Mouse (Mus musculus) midbrain, embryonic 14.5 days (tissue): Measurements from ENCODE around the gene Cbx1. TPM values are rescaled to one million over a fixed set of nuclear protein-coding genes. Genes with fewer than 3 reads are reported as not detected.

Experiments used
- ATAC-seq: fragments of 200-750 bp; cut with Nextera tagmentation; 2 replicates; pipeline ENCODE4 v1.8.0; 2017; ENCODE audit warnings: moderate number of reproducible peaks, moderate library complexity; ENCODE audit not compliant: low FRiP score, low TSS enrichment
- DNase-seq: peaks from one replicate; pipeline ENCODE4 v3.0.0-alpha.2; 2015
- H3K27ac ChIP-seq: fragments of 300-500 bp; sonication (generic); replicated peaks from 2 replicates; pipeline ENCODE4 v1.5.1; 2014; ENCODE audit warnings: mild to moderate bottlenecking, low read depth, low read length, moderate library complexity
- H3K27me3 ChIP-seq: fragments of 300-500 bp; sonication (generic); 2 replicates; pipeline ENCODE4 v1.6.1; 2014; ENCODE audit warnings: low read length, control low read depth, mixed read lengths; ENCODE audit not compliant: control insufficient read depth, insufficient read depth
- H3K36me3 ChIP-seq: fragments of 300-500 bp; sonication (generic); 2 replicates; pipeline ENCODE4 v1.6.1; 2014; ENCODE audit warnings: low read length, control low read depth; ENCODE audit not compliant: control insufficient read depth, insufficient read depth
- H3K4me1 ChIP-seq: fragments of 300-500 bp; sonication (generic); 2 replicates; pipeline ENCODE4 v1.6.1; 2014; ENCODE audit warnings: mild to moderate bottlenecking, antibody characterized with exemption, low read length, control low read depth; ENCODE audit not compliant: control insufficient read depth, insufficient read depth
- H3K4me2 ChIP-seq: fragments of 300-500 bp; sonication (generic); 2 replicates; pipeline ENCODE4 v1.6.1; 2014; ENCODE audit warnings: mild to moderate bottlenecking, low read length, moderate library complexity
- H3K4me3 ChIP-seq: fragments of 300-500 bp; sonication (generic); replicated peaks from 2 replicates; pipeline ENCODE4 v1.5.1; 2014; ENCODE audit warnings: low read depth, low read length
- H3K9ac ChIP-seq: fragments of 300-500 bp; sonication (generic); replicated peaks from 2 replicates; pipeline ENCODE4 v1.6.1; 2014; ENCODE audit warnings: mild to moderate bottlenecking, low read length, moderate library complexity
- H3K9me3 ChIP-seq: fragments of 300-500 bp; sonication (generic); 2 replicates; pipeline ENCODE4 v1.6.1; 2016; ENCODE audit warnings: low read length, control low read depth, mixed read lengths; ENCODE audit not compliant: control insufficient read depth
- WGBS: fragments of 180-500 bp; shearing (Covaris S2); extraction: QIAGEN DNeasy Blood & Tissue Kit; methylation state at CpG from one replicate; pipeline ENCODE4 v1.1.7; 2014; 5-methylcytosine and 5-hydroxymethylcytosine counted together
- polyA plus RNA-seq: library from polyadenylated mRNA; unstranded; fragments of >200 nt; fragmentation: Nextera tagmentation; extraction: Ambion mirVana; gene quantifications from 2 replicates; pipeline ENCODE4 v1.2.1, GENCODE M21; 2014

The Cbx1 gene
- polyA plus RNA-seq, 1 experiment from 2014 or later, result 73.9 TPM

DNA sequence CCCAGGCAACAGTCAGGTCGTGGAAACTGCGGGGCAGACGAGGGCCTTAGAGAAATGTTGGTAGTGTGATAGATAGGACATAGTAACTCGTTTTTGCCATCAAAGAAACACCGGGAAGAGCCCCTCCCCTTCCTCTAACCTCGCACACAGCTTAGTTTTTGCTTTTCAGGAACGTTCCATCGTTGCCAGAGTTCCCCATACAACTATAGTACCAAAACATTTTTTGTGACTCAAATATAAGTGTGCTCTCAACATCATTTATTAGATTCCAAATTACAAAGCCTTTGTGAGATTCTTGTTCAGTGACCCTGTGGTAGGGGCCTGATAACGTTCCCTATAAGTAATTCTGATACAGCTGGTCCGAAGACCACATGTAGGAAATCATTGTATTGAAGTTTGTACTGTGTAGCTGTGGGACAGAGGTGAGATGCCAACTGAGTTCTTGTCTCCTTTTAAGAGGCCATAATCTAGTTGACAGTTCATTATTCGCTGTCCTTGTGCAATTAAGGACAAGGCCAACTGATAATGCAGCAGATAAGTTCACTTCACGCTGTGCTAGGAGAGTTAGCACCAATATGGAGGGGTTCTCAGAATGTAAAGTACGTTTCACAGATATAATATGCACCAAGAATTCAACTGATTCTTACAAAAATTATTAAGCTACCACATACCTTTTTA, 41.8 kb downstream of the Cbx1 start:
- Histone ChIP-seq H3K4me3 (peak overlapping the region; percentile 79), H3K27me3 (no peaks in the 10 kb centered on the region; the same call in 1 of the 2 replicates), H3K9ac (peak overlapping the region; percentile 57), H3K36me3 (peaks cover 19% of the 10 kb centered on the region), H3K4me1 (peaks cover 38% of the 10 kb centered on the region), H3K27ac (peak overlapping the region; percentile 90), H3K4me2 (peak overlapping the region; percentile 57), H3K9me3 (no peaks in the 10 kb centered on the region)
- ATAC-seq, result no peak
- DNase-seq, result no peak
- 20% methylated on average over 13 of the region's 13 CpGs for WGBS

DNA sequence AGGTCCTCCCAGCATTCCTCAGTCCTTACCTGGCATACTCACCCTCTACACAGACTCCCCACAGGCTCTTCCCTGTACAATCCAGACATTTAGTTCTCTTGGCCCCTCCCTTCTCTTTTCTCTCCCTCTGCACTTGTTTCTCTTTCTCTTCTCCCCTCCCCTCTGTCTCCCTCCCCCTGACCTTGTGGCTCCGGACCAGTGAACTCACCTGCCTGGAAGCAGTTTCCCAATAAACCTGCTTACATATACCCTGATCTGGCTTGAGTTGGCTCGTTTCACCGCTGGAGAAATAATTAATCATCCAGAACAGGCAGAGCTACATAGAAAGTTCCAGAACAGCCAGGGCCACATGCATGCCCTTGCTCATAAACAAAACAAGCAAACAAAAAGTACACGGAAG, 42.6 kb downstream of the Cbx1 start:
- Histone ChIP-seq H3K9me3 (no peaks in the 10 kb centered on the region), H3K9ac (no peak overlapping the region), H3K4me1 (peaks cover 29% of the 10 kb centered on the region), H3K27ac (no peak overlapping the region), H3K36me3 (peaks cover 14% of the 10 kb centered on the region), H3K4me3 (no peak overlapping the region), H3K4me2 (no peak overlapping the region), H3K27me3 (no peaks in the 10 kb centered on the region; the same call in 1 of the 2 replicates)
- ATAC-seq (no peak), DNase-seq (no peak)
- WGBS, result 81% methylated on average over 4 of the region's 4 CpGs

GRCm38 (mm10) chr11:96832541-96832940, 43.6 kb downstream of the Cbx1 start:
- Histone ChIP-seq H3K9me3 (no peaks in the 10 kb centered on the region), H3K4me3 (no peak overlapping the region)

GRCm38 (mm10) chr11:96832973-96833372, 44.0 kb downstream of the Cbx1 start:
- no peak overlapping the region for H3K9ac ChIP-seq
- H3K4me3 ChIP-seq, result no peak overlapping the region
- H3K4me2 ChIP-seq, result no peak overlapping the region
- H3K4me1 ChIP-seq, result peaks cover 15% of the 10 kb centered on the region
- ATAC-seq (no peak), DNase-seq (no peak)
- H3K27me3 ChIP-seq, result no peaks in the 10 kb centered on the region; the same call in 1 of the 2 replicates
- no peaks in the 10 kb centered on the region for H3K9me3 ChIP-seq
- H3K36me3 ChIP-seq, result no peaks in the 10 kb centered on the region
- no peak overlapping the region for H3K27ac ChIP-seq
- 62% methylated on average over 2 of the region's 2 CpGs for WGBS

More at GRCm38 (mm10) chr11:96832541-96832940, 43.6 kb downstream of the Cbx1 start:
- no peak for ATAC-seq
- no peak overlapping the region for H3K9ac ChIP-seq
- WGBS, result 89% methylated on average over 3 of the region's 3 CpGs
- no peaks in the 10 kb centered on the region; the same call in 1 of the 2 replicates for H3K27me3 ChIP-seq
- no peak for DNase-seq
- H3K4me1 ChIP-seq, result peaks cover 19% of the 10 kb centered on the region
- peaks cover 4% of the 10 kb centered on the region; the same call in 1 of the 2 replicates for H3K36me3 ChIP-seq
- no peak overlapping the region for H3K27ac ChIP-seq
- no peak overlapping the region for H3K4me2 ChIP-seq

DNA sequence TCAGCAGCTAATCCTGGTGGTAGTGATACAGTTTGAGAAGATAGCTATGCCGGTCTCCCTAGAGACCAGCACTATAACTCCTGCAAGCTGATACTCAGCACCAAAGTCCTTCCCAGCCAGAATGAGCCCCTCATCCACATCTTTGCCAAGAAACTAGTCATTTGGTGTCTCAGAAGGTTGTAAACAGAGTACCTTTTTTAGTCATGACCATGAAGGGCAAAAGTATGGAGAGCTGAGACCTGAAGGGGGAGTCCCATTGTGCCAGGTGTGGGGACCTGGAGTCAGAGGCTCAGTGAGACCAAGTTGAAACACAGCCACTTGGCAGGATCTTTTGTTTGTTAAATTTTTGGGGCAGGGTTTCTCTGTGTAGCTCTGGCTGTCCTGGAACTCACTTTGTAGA, 45.2 kb downstream of the Cbx1 start:
- H3K4me1 ChIP-seq, result 0 out of 2 replicates have a peak, but pooled peaks cover 4% of the 10 kb centered on the region
- no peak overlapping the region for H3K4me3 ChIP-seq
- no peak overlapping the region for H3K27ac ChIP-seq
- ATAC-seq, result no peak
- no peak for DNase-seq
- H3K9me3 ChIP-seq, result no peaks in the 10 kb centered on the region
- no peak overlapping the region for H3K4me2 ChIP-seq
- 97% methylated on average over 1 of the region's 1 CpGs for WGBS
- H3K9ac ChIP-seq, result no peak overlapping the region
- no peaks in the 10 kb centered on the region; the same call in 1 of the 2 replicates for H3K27me3 ChIP-seq
- H3K36me3 ChIP-seq, result no peaks in the 10 kb centered on the region

GRCm38 (mm10) chr11:96837298-96837697, 48.4 kb downstream of the Cbx1 start:
- Histone ChIP-seq H3K27me3 (no peaks in the 10 kb centered on the region; the same call in 1 of the 2 replicates), H3K4me2 (no peak overlapping the region), H3K4me3 (no peak overlapping the region), H3K36me3 (no peaks in the 10 kb centered on the region), H3K9ac (no peak overlapping the region), H3K4me1 (no peaks in the 10 kb centered on the region), H3K9me3 (no peaks in the 10 kb centered on the region), H3K27ac (no peak overlapping the region)
- DNase-seq, result no peak
- no peak for ATAC-seq
- 24% methylated on average over 9 of the region's 9 CpGs for WGBS

- Histone ChIP-seq H3K4me3 (no peak overlapping the region), H3K4me1 (no peaks in the 10 kb centered on the region), H3K9ac (no peak overlapping the region), H3K4me2 (no peak overlapping the region), H3K27ac (no peak overlapping the region), H3K9me3 (no peaks in the 10 kb centered on the region), H3K36me3 (no peaks in the 10 kb centered on the region), H3K27me3 (no peaks in the 10 kb centered on the region; the same call in 1 of the 2 replicates)
- WGBS, result 76% methylated on average over 4 of the region's 4 CpGs
- DNase-seq, result no peak
- ATAC-seq, result no peak
These were observed 49.4 kb downstream of the Cbx1 start for GRCm38 (mm10) chr11:96838341-96838740.

DNA sequence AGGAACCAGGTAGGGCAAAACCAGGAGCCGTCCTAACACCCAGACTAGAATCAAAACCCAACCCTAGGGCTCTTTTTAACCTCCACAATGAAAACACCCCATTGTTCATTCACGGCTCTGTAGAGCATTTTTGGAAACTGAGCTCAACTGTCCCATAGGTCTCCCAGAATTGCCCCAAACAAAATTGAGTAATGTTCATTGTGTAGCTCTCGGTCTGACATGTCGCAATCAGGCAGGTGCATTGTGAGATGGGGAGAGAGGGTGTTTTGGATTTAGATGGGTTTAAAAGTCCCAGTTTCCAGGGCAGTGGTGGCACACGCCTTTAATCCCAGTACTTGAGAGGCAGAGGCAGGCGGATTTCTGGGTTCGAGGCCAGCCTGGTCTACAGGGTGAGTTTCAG, 50.5 kb downstream of the Cbx1 start:
- Histone ChIP-seq H3K4me2 (no peak overlapping the region), H3K4me3 (no peak overlapping the region), H3K27me3 (no peaks in the 10 kb centered on the region), H3K27ac (no peak overlapping the region), H3K4me1 (no peaks in the 10 kb centered on the region), H3K36me3 (no peaks in the 10 kb centered on the region), H3K9ac (no peak overlapping the region), H3K9me3 (no peaks in the 10 kb centered on the region)
- ATAC-seq, result no peak
- 83% methylated on average over 7 of the region's 7 CpGs for WGBS
- no peak for DNase-seq

- H3K4me2 ChIP-seq, result no peak overlapping the region
- no peaks in the 10 kb centered on the region for H3K36me3 ChIP-seq
- no peak for DNase-seq
- H3K4me3 ChIP-seq, result no peak overlapping the region
- no peaks in the 10 kb centered on the region for H3K4me1 ChIP-seq
- ATAC-seq, result no peak
- no peak overlapping the region for H3K27ac ChIP-seq
- no peaks in the 10 kb centered on the region for H3K9me3 ChIP-seq
- 75% methylated on average over 3 of the region's 3 CpGs for WGBS
- H3K9ac ChIP-seq, result no peak overlapping the region
- no peaks in the 10 kb centered on the region for H3K27me3 ChIP-seq
These were observed 51.0 kb downstream of the Cbx1 start for GRCm38 (mm10) chr11:96839877-96840276.
